Mouse (Mus musculus): ENCODE results near the gene Calr.
"Not testable (repeated sequence)": the region's sequence is repeated elsewhere in the genome, so short reads cannot be mapped to it uniquely, and the experiment has no call there.

Calr gene

GRCm38 (mm10) chr8:84844397-84845070 is 2.2 kb downstream of the Calr start:
- DNase-seq (ENCODE audit: low read depth, low spot score) = peak; percentile 56

DNA sequence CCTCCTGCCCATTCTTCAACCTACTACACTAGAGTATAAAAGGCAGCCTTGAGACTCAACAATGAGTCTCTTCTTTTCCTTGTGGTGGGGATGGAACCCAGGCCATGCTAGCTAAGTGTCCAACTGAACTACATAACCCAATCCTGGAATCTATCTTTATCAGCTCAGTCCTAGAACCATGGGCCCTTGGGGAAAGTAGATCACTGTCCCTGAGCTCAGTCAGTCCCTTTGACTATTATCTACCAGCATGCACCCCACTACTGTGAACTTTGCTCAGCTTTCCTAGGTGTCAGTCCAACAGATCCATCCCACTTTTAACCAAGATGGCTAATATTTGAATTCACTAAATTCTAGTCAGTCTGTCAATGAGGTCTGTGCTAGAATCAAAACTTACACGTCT is 5.2 kb downstream of the Calr start:
- no peak for DNase-seq (ENCODE audit: low read depth, low spot score)

GRCm38 (mm10) chr8:84840248-84840999 is 6.3 kb downstream of the Calr start, which contains the start of gene Rad23a:
Rad23a (minus strand) TSS chr8:84840665.
- DNase-seq (ENCODE audit: low read depth, low spot score) = peak; percentile 100

DNA sequence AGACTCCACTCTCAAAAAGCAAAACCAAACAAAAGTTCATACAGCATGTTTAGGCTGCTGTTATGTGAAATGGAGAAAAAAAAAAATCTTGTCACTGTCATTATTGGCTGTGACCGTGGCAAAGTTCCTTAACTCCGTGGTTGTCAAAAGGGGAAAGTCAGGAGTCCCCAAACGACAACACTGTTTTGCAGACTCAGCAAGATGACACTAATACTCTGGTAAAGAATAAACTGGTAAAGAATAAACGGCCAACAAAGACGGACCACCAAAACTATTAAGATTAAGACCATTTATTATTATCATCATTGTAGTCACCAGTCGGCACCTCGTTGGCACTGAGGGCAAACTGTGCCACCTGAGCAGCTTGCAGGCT is 6.9 kb downstream of the Calr start:
- no peak for DNase-seq (ENCODE audit: low read depth, low spot score)

- no peak for DNase-seq (ENCODE audit: low read depth, low spot score)
These were observed 7.3 kb downstream of the Calr start for GRCm38 (mm10) chr8:84839411-84839810.

- no peak for DNase-seq (ENCODE audit: low read depth, low spot score)
These were observed 8.2 kb downstream of the Calr start for GRCm38 (mm10) chr8:84838513-84838912.

- no peak for DNase-seq (ENCODE audit: low read depth, low spot score)
These were observed 8.7 kb downstream of the Calr start for GRCm38 (mm10) chr8:84837912-84838470.

DNA sequence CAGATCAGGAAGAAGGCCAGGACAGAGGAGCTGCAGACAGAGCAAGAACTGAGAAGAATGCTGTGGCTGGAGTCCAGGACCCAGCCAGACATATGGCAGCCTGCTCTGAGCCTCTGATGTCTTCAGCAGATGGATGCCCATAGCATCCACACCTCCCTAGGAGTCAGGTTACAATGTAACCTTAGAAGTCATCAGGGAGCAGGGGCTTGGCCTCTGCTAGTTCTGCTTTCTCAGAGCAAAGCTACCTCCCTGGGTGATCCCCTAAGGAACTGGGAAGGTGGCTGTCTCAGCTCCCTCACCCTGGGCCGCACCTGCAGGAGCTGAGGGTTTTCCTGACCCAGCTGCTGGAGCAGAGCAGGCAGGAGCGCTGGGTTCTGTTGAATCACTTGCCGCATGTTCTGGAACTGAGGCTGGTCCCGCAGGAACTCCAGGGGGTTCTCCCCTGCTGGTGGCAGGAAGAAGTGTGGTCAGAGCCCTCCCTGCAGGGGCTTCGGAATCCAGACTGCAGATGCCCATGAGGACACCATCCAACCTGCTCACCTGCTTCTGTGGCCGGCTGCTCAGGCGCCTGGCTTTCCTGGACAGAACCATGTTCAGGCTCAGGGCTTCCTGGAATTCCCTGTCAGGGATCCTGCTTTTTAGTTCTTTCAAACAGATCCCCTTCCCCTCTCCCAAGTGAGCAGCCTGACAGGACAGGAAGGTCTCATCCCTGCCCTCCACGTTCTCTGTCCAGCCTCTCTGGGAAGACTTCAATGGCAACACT is 9.4 kb downstream of the Calr start:
- peak; percentile 61 for DNase-seq (ENCODE audit: low read depth, low spot score)

DNA sequence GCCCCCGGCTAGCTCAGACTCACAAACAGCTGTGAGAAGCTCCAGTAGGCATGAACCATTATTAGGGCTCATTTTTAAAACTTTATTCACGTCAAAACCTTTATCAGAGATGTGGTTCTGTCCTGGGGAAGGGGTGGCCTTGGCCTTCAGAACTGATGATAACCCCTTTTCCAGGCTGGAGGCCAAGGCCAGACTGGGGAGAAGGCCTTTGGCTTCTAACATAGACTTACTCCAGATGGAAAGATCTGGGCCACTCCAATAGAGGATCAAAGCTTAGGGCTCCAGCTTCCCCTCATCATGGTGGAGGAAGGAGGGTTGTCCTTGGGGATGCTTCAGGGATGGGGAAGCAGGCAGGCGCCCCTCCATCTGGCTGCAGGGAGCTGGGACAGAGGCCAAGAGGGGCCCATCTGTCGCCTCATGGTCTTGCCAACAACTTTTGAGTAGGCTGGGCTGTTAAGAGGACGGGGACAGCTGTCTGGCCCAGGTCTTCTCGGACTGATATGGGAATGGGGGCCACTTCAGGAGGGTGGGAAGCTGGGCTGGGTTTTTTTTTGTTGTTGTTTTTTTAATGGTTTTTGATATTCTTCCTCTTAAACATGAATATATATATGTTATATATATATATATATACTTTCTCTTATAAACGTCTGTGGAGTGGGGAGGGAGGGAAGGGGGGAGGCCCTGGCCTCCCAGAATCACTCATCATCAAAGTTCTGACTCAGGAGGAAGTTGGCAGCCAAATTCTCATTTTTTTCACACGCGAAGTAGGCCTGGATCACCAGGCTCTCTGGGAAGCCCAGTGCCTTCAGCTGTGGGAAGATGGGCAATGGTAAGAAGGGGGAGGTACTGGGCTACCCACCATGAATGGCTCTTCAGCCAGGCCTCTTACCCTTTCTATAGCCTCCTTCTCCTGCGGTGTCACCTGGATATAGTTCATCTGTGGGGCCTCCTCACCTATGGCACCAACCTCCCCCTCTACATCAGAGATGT is 11.6 kb downstream of the Calr start:
- DNase-seq (ENCODE audit: low read depth, low spot score) = no peak

- DNase-seq (ENCODE audit: low read depth, low spot score) = no peak
These were observed 12.5 kb downstream of the Calr start for GRCm38 (mm10) chr8:84834002-84834865.

GRCm38 (mm10) chr8:84832759-84833742 is 13.7 kb downstream of the Calr start:
- peak; percentile 61 for DNase-seq (ENCODE audit: low read depth, low spot score)

- peak; percentile 77 for DNase-seq (ENCODE audit: low read depth, low spot score)
These were observed 14.6 kb downstream of the Calr start for GRCm38 (mm10) chr8:84832034-84832717.

DNA sequence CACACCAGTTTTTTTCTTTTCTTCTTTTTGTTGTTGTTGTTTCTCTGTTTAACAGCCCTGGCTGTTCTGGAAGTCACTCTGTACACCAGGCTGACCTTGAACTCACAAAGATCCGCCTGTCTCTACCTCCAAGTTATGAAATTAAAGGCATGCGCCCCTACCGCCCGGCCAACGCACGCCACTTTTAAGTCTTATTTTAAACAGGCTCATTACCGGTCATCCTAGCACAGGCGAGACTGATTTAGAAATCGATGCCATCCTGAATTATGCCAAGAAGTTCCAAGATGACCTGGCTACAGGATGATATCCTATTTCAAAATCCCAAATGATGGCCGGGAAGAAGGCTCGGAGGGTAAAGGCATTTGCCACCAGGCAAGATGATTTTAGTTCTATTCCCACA is 15.2 kb downstream of the Calr start, which contains the start of gene Gadd45gip1:
TSS of gene Gadd45gip1 (plus strand) at position 33 of the 400 bp plus-strand sequence.
- peak; percentile 93 for DNase-seq (ENCODE audit: low read depth, low spot score)

GRCm38 (mm10) chr8:84826518-84826917 is 20.2 kb downstream of the Calr start:
- DNase-seq (ENCODE audit: low read depth, low spot score) = not testable (repeated sequence)

DNA sequence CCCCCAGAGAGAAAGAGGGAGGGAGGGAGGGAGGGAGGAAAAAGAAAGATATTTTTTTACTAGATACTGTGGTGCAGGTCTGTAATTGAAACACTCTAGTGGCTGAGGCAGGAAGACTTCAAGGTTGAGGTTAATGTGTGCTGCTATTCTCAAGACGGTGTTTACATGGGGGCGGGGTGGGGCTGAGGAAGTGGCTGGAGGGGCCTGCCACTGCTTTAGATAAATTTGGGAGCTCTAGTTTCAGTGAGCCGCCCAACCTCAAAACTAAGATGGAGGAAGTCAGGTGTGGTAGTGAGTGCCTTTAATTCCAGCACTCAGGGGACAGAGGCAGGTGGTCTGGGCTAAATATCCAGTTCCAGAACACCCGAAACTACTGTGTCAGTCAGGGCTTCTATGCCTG is 21.1 kb downstream of the Calr start:
- DNase-seq (ENCODE audit: low read depth, low spot score) = no peak

- DNase-seq (ENCODE audit: low read depth, low spot score) = peak; percentile 92
These were observed 23.1 kb downstream of the Calr start for GRCm38 (mm10) chr8:84823653-84824052.

DNA sequence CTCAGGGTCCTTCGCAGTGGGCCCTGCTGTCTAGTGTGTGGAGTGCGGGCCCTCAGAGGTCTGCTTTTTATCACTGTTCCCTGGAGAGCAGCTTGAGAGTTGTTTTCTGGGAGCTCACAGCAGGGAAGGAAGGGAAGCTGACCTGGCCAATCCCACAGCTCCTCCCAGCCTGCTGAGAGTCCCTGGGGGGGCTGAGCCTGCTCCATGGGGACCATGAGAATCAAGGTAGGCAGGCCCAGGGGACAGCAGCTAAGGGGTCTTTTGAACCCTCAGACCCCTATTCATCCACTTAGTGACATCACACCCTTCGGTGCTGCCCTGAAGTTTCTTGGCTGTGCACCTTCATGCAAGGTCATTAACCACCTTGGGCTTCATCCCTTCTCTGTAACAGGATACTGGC is 24.0 kb downstream of the Calr start, which contains the start of gene Dand5:
TSS of gene Dand5 (minus strand) at position 101 of the 400 bp plus-strand sequence.
- DNase-seq (ENCODE audit: low read depth, low spot score) = no peak

DNA sequence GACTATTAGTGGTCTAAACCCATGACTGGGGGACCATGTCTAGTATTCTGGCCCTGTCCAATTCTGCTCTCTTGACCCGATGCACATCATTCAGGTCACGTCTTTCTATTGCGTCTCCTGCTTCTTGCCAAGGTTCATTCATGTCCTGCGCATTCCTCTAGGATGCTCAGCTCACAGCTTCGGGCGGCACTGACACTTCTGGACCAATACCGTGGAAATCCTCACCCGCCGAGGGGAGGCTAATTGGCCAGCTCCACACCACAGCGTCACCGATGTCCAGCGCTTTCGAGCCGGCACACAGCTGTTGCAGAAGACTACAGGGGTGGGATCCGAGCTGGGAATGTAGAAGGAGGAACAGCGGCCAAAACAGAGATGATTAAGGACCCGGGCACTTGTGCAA is 30.6 kb downstream of the Calr start:
- no peak for DNase-seq (ENCODE audit: low read depth, low spot score)

All from ES-CJ7 (cell line).